Mouse (Mus musculus) CH12.LX (cell line): ENCODE results near the gene Ccdc40. TPM values are rescaled to one million over a fixed set of nuclear protein-coding genes. Genes with fewer than 3 reads are reported as not detected.

Experiments used
- DNase-seq: peaks from one replicate; pipeline ENCODE4 v3.0.0-alpha.2; 2013; ENCODE audit errors: extremely low read depth
- H3K27ac ChIP-seq: 2 replicates; pipeline ENCODE4 v1.5.1; 2012; ENCODE audit warnings: low read depth, mild to moderate bottlenecking, control low read depth, moderate library complexity; ENCODE audit not compliant: insufficient read depth
- H3K27me3 ChIP-seq: replicated peaks from 2 replicates; pipeline ENCODE3; 2012; ENCODE audit warnings: inconsistent platforms
- H3K36me3 ChIP-seq, 2 experiments: replicated peaks in 1 of 2; 2 replicates each; pipeline versions ENCODE3 to v1.6.1; 2012; ENCODE audit warnings: inconsistent platforms in 1 of 2, low read length in 1 of 2, mild to moderate bottlenecking in 1 of 2, mixed read lengths in 1 of 2, moderate library complexity in 1 of 2; ENCODE audit not compliant: control insufficient read depth in 1 of 2, insufficient read depth in 1 of 2
- H3K4me1 ChIP-seq, 2 experiments: 2 replicates each; pipeline ENCODE4 v1.6.1; 2012; ENCODE audit warnings: inconsistent platforms in 1 of 2, moderate library complexity in 1 of 2; ENCODE audit not compliant: insufficient read depth in 2 of 2, control insufficient read depth in 1 of 2
- H3K4me2 ChIP-seq: 2 replicates; pipeline ENCODE4 v1.6.1; 2012; ENCODE audit warnings: low read depth, mild to moderate bottlenecking, control low read depth; ENCODE audit not compliant: poor library complexity, insufficient read depth, severe bottlenecking
- H3K4me3 ChIP-seq, 3 experiments: fragments of 150-350 bp in 1 of 3; sonication (generic) in 1 of 3; replicated peaks in 1 of 3; 2 replicates each; pipeline versions ENCODE3 to v1.5.1; 2011 to 2012; ENCODE audit warnings: low read depth in 2 of 3, low read length in 2 of 3, mild to moderate bottlenecking in 2 of 3, moderate library complexity in 2 of 3, control low read depth in 1 of 3, improper control_type of control experiment in 1 of 3, inconsistent platforms in 1 of 3, mixed read lengths in 1 of 3; ENCODE audit not compliant: poor library complexity in 1 of 3
- H3K79me2 ChIP-seq: replicated peaks from 2 replicates; pipeline ENCODE4 v1.6.1; 2012; ENCODE audit warnings: mild to moderate bottlenecking, moderate library complexity; ENCODE audit not compliant: control insufficient read depth, poor library complexity, insufficient read depth, severe bottlenecking; ENCODE audit errors: extremely low read depth
- H3K9ac ChIP-seq: 2 replicates; pipeline ENCODE4 v1.6.1; 2012; ENCODE audit warnings: low read depth, mild to moderate bottlenecking, control low read depth, moderate library complexity; ENCODE audit not compliant: insufficient read depth
- H3K9me3 ChIP-seq: replicated peaks from 2 replicates; pipeline ENCODE3; 2012; ENCODE audit warnings: low read length, inconsistent platforms, mixed read lengths
- BHLHE40 ChIP-seq: IDR thresholded peaks from 2 replicates; pipeline ENCODE4 v1.6.1; 2011; ENCODE audit warnings: mild to moderate bottlenecking, low read depth, low read length, improper control_type of control experiment
- CHD2 ChIP-seq: IDR thresholded peaks from 2 replicates; pipeline ENCODE4 v1.6.1; 2011; ENCODE audit warnings: low read length, improper control_type of control experiment
- CTCF ChIP-seq, 2 experiments: IDR thresholded peaks in 1 of 2; conservative IDR thresholded peaks in 1 of 2; 2 replicates each; pipeline ENCODE4 v1.5.1; 2011 to 2012; ENCODE audit warnings: low read depth in 2 of 2, low read length in 2 of 2, improper control_type of control experiment in 1 of 2, inconsistent platforms in 1 of 2, mild to moderate bottlenecking in 1 of 2, moderate library complexity in 1 of 2
- ELF1 ChIP-seq: IDR thresholded peaks from 2 replicates; pipeline ENCODE4 v1.6.1; 2014; ENCODE audit warnings: low read depth, mild to moderate bottlenecking, inconsistent platforms, low read length, improper control_type of control experiment
- KAT2A ChIP-seq: IDR thresholded peaks from 2 replicates; pipeline ENCODE4 v1.6.1; 2012; ENCODE audit warnings: low read length, improper control_type of control experiment, inconsistent platforms; ENCODE audit not compliant: insufficient replicate concordance
- NELFE ChIP-seq: IDR thresholded peaks from 2 replicates; pipeline ENCODE4 v1.6.1; 2011; ENCODE audit warnings: low read depth, low read length, improper control_type of control experiment
- POLR2A ChIP-seq: IDR thresholded peaks from 2 replicates; pipeline ENCODE4 v1.6.1; 2011; ENCODE audit warnings: low read depth, mild to moderate bottlenecking, improper control_type of control experiment, low read length
- RAD21 ChIP-seq: IDR thresholded peaks from 2 replicates; pipeline ENCODE4 v1.6.1; 2011; ENCODE audit warnings: low read depth, mild to moderate bottlenecking, low read length, improper control_type of control experiment, moderate library complexity
- RCOR1 ChIP-seq: conservative IDR thresholded peaks from 2 replicates; pipeline ENCODE4 v1.6.1; 2012; ENCODE audit warnings: low read depth, mild to moderate bottlenecking, inconsistent platforms, low read length, improper control_type of control experiment
- SIN3A ChIP-seq: IDR thresholded peaks from 2 replicates; pipeline ENCODE4 v1.6.1; 2012; ENCODE audit warnings: low read length, improper control_type of control experiment, inconsistent platforms
- SMC3 ChIP-seq: IDR thresholded peaks from 2 replicates; pipeline ENCODE4 v1.6.1; 2011; ENCODE audit warnings: low read depth, low read length, improper control_type of control experiment
- USF1 ChIP-seq: IDR thresholded peaks from 2 replicates; pipeline ENCODE4 v1.6.1; 2014; ENCODE audit warnings: low read depth, mild to moderate bottlenecking, inconsistent platforms, low read length, improper control_type of control experiment
- ZMIZ1 ChIP-seq: IDR thresholded peaks from 2 replicates; pipeline ENCODE4 v1.6.1; 2012; ENCODE audit warnings: low read depth, mild to moderate bottlenecking, inconsistent platforms, low read length, improper control_type of control experiment
- ZNF384 ChIP-seq: IDR thresholded peaks from 2 replicates; pipeline ENCODE4 v1.6.1; 2012; ENCODE audit warnings: low read depth, low read length, improper control_type of control experiment, inconsistent platforms
- dilution Hi-C: fragments of 300-500 bp; cut with MboI; formaldehyde crosslinking; loops from 2 replicates; pipeline ENCODE4 v1.14.3; 2020; ENCODE audit warnings: low sequenced_read_pairs; ENCODE audit not compliant: extremely low pct_unique_long_range_greater_than_20kb, extremely low pct_ligation_motif_present
- in situ Hi-C: fragments of 300-500 bp; cut with MboI; formaldehyde crosslinking; loops from 3 replicates; pipeline ENCODE4 v1.14.3; 2019; ENCODE audit warnings: low sequenced_read_pairs, low pct_ligation_motif_present, low pct_unique_long_range_greater_than_20kb, mixed read lengths
- polyA plus RNA-seq: library from polyadenylated mRNA; unstranded; fragments of >175 nt; gene quantifications from 2 replicates; pipeline ENCODE4 v1.2.1, GENCODE M21; 2012; ENCODE audit warnings: low read depth; ENCODE audit not compliant: insufficient read length
- total RNA-seq, 2 experiments: library from RNA; depleted of rRNA; stranded (reverse); fragments of 300-350 nt in 1 of 2; fragments of >200 nt in 1 of 2; gene quantifications; 2 replicates each; pipeline ENCODE4 v1.2.3; 2012 to 2014

The Ccdc40 gene
- total and polyA plus RNA-seq, 3 experiments, result 0.97 to 1.4 (median 1.3) TPM

DNA sequence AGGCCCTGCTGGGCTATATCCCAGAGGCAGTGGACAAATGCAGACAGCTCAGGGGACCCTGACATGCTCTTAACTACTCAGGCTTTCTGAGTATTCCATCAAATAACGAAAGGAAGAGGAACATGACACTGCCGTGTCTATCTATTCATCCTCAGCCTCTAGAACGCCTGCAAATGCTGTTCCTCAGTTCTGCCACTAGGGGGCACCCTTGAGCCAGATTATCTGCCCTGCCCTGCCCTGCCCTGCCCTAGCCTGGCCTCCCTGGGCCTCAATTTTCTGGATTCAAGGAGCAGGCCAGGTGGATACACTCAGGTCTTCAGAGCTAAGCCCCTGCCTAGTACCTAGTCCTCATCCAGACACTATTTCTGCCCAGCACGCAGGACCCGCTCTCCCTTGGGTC, 24.9 kb upstream of the Ccdc40 start:
- Histone ChIP-seq H3K4me2 (no peak overlapping the region), H3K79me2 (no peaks in the 10 kb centered on the region), H3K27me3 (peaks cover 51% of the 10 kb centered on the region), H3K4me1 (peaks cover 2 to 18% of the 10 kb centered on the region in 2 experiments), H3K27ac (no peak overlapping the region), H3K36me3 (peaks cover 0 to 6% of the 10 kb centered on the region in 2 experiments), H3K4me3 (no peak overlapping the region), H3K9me3 (peaks cover 12% of the 10 kb centered on the region), H3K9ac (no peak overlapping the region)
- in situ Hi-C loops, result no loop called here
- dilution Hi-C loops, result no loop called here
- peak; percentile 55 for DNase-seq
- TF ChIP-seq SMC3 (peak; percentile 74), ELF1 (no peak), ZNF384 (no peak), ZMIZ1 (no peak), USF1 (no peak), BHLHE40 (no peak), CTCF (conservative IDR thresholded peaks at IDR 0.05 in 1 of 2, IDR thresholded peaks at IDR 0.05 in 1 of 2; ENCODE audit: low read depth in 2 of 2, low read length in 2 of 2) (peak; percentile 85 to 86), POLR2A (no peak), RAD21 (peak; percentile 66), KAT2A (no peak), NELFE (peak; percentile 18; the same call in 1 of the 2 replicates), CHD2 (no peak)

- no peak overlapping the region for H3K4me2 ChIP-seq
- TF ChIP-seq SIN3A (no peak), CTCF (conservative IDR thresholded peaks at IDR 0.05 in 1 of 2, IDR thresholded peaks at IDR 0.05 in 1 of 2; ENCODE audit: low read depth in 2 of 2, low read length in 2 of 2) (peak in 1 of 2 experiments; percentile 39; a peak in 2 of 4 replicates)
- TF ChIP-seq, all 38 proteins: peak for 1
- H3K27me3 ChIP-seq, result peaks cover 68% of the 10 kb centered on the region
- DNase-seq, result no peak
- H3K36me3 ChIP-seq, result peaks cover 3 to 15% of the 10 kb centered on the region in 2 experiments
- no peak overlapping the region for H3K27ac ChIP-seq
- no peak overlapping the region for H3K4me3 ChIP-seq
- peaks cover 0 to 7% of the 10 kb centered on the region in 2 experiments; a peak in 2 of 4 replicates for H3K4me1 ChIP-seq
- dilution Hi-C loops, result no loop called here
- H3K9me3 ChIP-seq, result peaks cover 12% of the 10 kb centered on the region
- H3K9ac ChIP-seq, result no peak overlapping the region
- no peaks in the 10 kb centered on the region for H3K79me2 ChIP-seq
- in situ Hi-C loops, result no loop called here
Measured at GRCm38 (mm10) chr11:119205738-119206137, 22.6 kb upstream of the Ccdc40 start.

DNA sequence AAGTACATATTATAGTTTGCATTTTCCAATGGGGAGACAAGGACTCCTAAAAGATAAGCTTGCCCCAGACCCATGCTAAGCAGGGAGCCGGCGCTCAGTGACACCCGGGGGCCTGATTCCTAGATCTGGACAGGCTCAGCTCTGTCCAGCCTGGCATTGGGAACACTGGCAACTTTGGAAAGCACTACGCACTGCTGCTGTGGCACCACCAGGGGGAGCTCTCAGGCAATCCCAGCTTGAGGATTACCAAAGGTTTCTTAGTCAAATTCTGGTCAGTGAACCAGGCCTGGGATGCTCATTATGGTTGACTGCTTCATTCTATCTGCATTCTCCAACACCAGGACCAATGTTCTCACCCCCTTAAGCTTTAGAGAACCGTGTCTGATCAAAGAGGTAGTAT, 21.8 kb upstream of the Ccdc40 start:
- H3K4me3 ChIP-seq, result no peak overlapping the region
- peak; percentile 61 for DNase-seq

More for the DNA sequence above, 21.8 kb upstream of the Ccdc40 start:
- Histone ChIP-seq H3K27ac (no peak overlapping the region), H3K9me3 (peaks cover 12% of the 10 kb centered on the region), H3K4me2 (no peak overlapping the region), H3K36me3 (peaks cover 3 to 15% of the 10 kb centered on the region in 2 experiments), H3K9ac (no peak overlapping the region), H3K4me1 (peaks cover 0 to 5% of the 10 kb centered on the region in 2 experiments; a peak in 1 of 4 replicates), H3K79me2 (no peaks in the 10 kb centered on the region), H3K27me3 (peaks cover 64% of the 10 kb centered on the region)
- in situ Hi-C loops, result no loop called here
- dilution Hi-C loops, result no loop called here
- TF ChIP-seq RAD21, result peak; percentile 71
- no peak for TF ChIP-seq ZNF384
- TF ChIP-seq RCOR1, result no peak
- TF ChIP-seq SMC3, result peak; percentile 74
- peak; percentile 94 to 99 for TF ChIP-seq CTCF (conservative IDR thresholded peaks at IDR 0.05 in 1 of 2, IDR thresholded peaks at IDR 0.05 in 1 of 2; ENCODE audit: low read depth in 2 of 2, low read length in 2 of 2)
- no peak for TF ChIP-seq BHLHE40
